Mouse (Mus musculus) intestine, embryonic 14.5 days (tissue): Measurements from ENCODE around the gene Katnbl1. TPM values are rescaled to one million over a fixed set of nuclear protein-coding genes. Genes with fewer than 3 reads are reported as not detected.
"Not testable (repeated sequence)": the region's sequence is repeated elsewhere in the genome, so short reads cannot be mapped to it uniquely, and the experiment has no call there.

Experiments used
- ATAC-seq: fragments of 200-750 bp; cut with Nextera tagmentation; replicated peaks from 2 replicates; pipeline ENCODE4 v1.8.0; 2017; ENCODE audit warnings: low read depth, moderate number of reproducible peaks, moderate TSS enrichment, moderate library complexity; ENCODE audit not compliant: low FRiP score, low TSS enrichment
- DNase-seq: peaks from one replicate; pipeline ENCODE4 v3.0.0-alpha.2; 2018; ENCODE audit warnings: low spot score
- H3K27ac ChIP-seq: fragments of 300-500 bp; sonication (generic); 2 replicates; pipeline ENCODE4 v1.5.1; 2014; ENCODE audit warnings: low read depth, mild to moderate bottlenecking, control low read depth
- H3K27me3 ChIP-seq: fragments of 300-500 bp; sonication (generic); replicated peaks from 2 replicates; pipeline ENCODE4 v1.6.1; 2014; ENCODE audit warnings: low read length, control low read depth; ENCODE audit not compliant: control insufficient read depth, insufficient read depth
- H3K36me3 ChIP-seq: fragments of 300-500 bp; sonication (generic); 2 replicates; pipeline ENCODE4 v1.6.1; 2014; ENCODE audit warnings: low read length, control low read depth; ENCODE audit not compliant: control insufficient read depth, insufficient read depth
- H3K4me1 ChIP-seq: fragments of 300-500 bp; sonication (generic); replicated peaks from 2 replicates; pipeline ENCODE4 v1.6.1; 2014; ENCODE audit warnings: low read length, control low read depth, mixed read lengths; ENCODE audit not compliant: control insufficient read depth, insufficient read depth
- H3K4me2 ChIP-seq: fragments of 300-500 bp; sonication (generic); 2 replicates; pipeline ENCODE4 v1.6.1; 2014; ENCODE audit warnings: low read length
- H3K4me3 ChIP-seq: fragments of 300-500 bp; sonication (generic); 2 replicates; pipeline ENCODE4 v1.5.1; 2014; ENCODE audit warnings: low read depth, low read length, control low read depth, mixed read lengths
- H3K9ac ChIP-seq: fragments of 300-500 bp; sonication (generic); 2 replicates; pipeline ENCODE4 v1.6.1; 2014; ENCODE audit warnings: mild to moderate bottlenecking, low read length
- H3K9me3 ChIP-seq: fragments of 300-500 bp; sonication (generic); 2 replicates; pipeline ENCODE4 v1.6.1; 2016; ENCODE audit warnings: low read length, control low read depth; ENCODE audit not compliant: control insufficient read depth
- WGBS: fragments of 180-500 bp; shearing (Covaris S2); extraction: QIAGEN DNeasy Blood & Tissue Kit; methylation state at CpG from one replicate; pipeline ENCODE4 v1.1.7; 2014; 5-methylcytosine and 5-hydroxymethylcytosine counted together
- polyA plus RNA-seq: library from polyadenylated mRNA; unstranded; fragments of >200 nt; fragmentation: Nextera tagmentation; extraction: Ambion mirVana; gene quantifications from 2 replicates; pipeline ENCODE4 v1.2.1, GENCODE M21; 2014

The Katnbl1 gene
- polyA plus RNA-seq, 1 experiment from 2014 or later, result 41.3 TPM

- H3K4me1 ChIP-seq, result 0 out of 2 replicates have a peak, but pooled peaks cover 7% of the 10 kb centered on the region
- H3K27me3 ChIP-seq, result no peaks in the 10 kb centered on the region
- no peak overlapping the region for H3K27ac ChIP-seq
- DNase-seq (no peak), ATAC-seq (no peak)
- no peak overlapping the region for H3K4me3 ChIP-seq
- H3K9ac ChIP-seq, result no peak overlapping the region
- no peak overlapping the region for H3K4me2 ChIP-seq
- H3K9me3 ChIP-seq, result no peaks in the 10 kb centered on the region
- WGBS, result 95% methylated on average over 1 of the region's 1 CpGs
- no peaks in the 10 kb centered on the region for H3K36me3 ChIP-seq
These were observed 2.2 kb downstream of the Katnbl1 start for GRCm38 (mm10) chr2:112381219-112381618.

GRCm38 (mm10) chr2:112390843-112391242, 11.8 kb downstream of the Katnbl1 start:
- no peak overlapping the region for H3K9ac ChIP-seq
- whole genome bisulfite sequencing, result 90% methylated on average over 5 of the region's 5 CpGs
- H3K27ac ChIP-seq, result no peak overlapping the region
- H3K9me3 ChIP-seq, result no peaks in the 10 kb centered on the region
- no peaks in the 10 kb centered on the region for H3K27me3 ChIP-seq
- H3K4me3 ChIP-seq, result no peak overlapping the region
- H3K4me1 ChIP-seq, result no peaks in the 10 kb centered on the region
- no peak overlapping the region for H3K4me2 ChIP-seq
- no peaks in the 10 kb centered on the region for H3K36me3 ChIP-seq
- no peak for ATAC-seq
- DNase-seq, result no peak

GRCm38 (mm10) chr2:112391346-112392000, 12.5 kb downstream of the Katnbl1 start:
- DNase-seq (no peak), ATAC-seq (no peak)
- Histone ChIP-seq H3K27me3 (no peaks in the 10 kb centered on the region), H3K4me2 (no peak overlapping the region), H3K4me3 (no peak overlapping the region), H3K27ac (no peak overlapping the region), H3K9ac (no peak overlapping the region), H3K36me3 (no peaks in the 10 kb centered on the region), H3K9me3 (no peaks in the 10 kb centered on the region), H3K4me1 (no peaks in the 10 kb centered on the region)
- 88% methylated on average over 4 of the region's 4 CpGs for WGBS

- DNase-seq (no peak), ATAC-seq (no peak)
- no peak overlapping the region for H3K9ac ChIP-seq
- H3K4me3 ChIP-seq, result no peak overlapping the region
- H3K4me1 ChIP-seq, result no peaks in the 10 kb centered on the region
- H3K27me3 ChIP-seq, result no peaks in the 10 kb centered on the region
- no peaks in the 10 kb centered on the region for H3K9me3 ChIP-seq
- no peaks in the 10 kb centered on the region for H3K36me3 ChIP-seq
- H3K27ac ChIP-seq, result no peak overlapping the region
- H3K4me2 ChIP-seq, result no peak overlapping the region
- 94% methylated on average over 1 of the region's 1 CpGs for WGBS
These were observed 13.7 kb downstream of the Katnbl1 start for GRCm38 (mm10) chr2:112392689-112393088.

GRCm38 (mm10) chr2:112393958-112394357, 14.9 kb downstream of the Katnbl1 start:
- no peaks in the 10 kb centered on the region for H3K9me3 ChIP-seq
- H3K9ac ChIP-seq, result no peak overlapping the region
- no peak overlapping the region for H3K4me2 ChIP-seq
- no peaks in the 10 kb centered on the region for H3K4me1 ChIP-seq
- DNase-seq, result no peak
- H3K27me3 ChIP-seq, result no peaks in the 10 kb centered on the region
- H3K27ac ChIP-seq, result no peak overlapping the region
- ATAC-seq, result no peak
- H3K36me3 ChIP-seq, result no peaks in the 10 kb centered on the region
- no peak overlapping the region for H3K4me3 ChIP-seq

GRCm38 (mm10) chr2:112396649-112397048, 17.6 kb downstream of the Katnbl1 start:
- Histone ChIP-seq H3K4me1 (no peaks in the 10 kb centered on the region), H3K9me3 (no peaks in the 10 kb centered on the region), H3K9ac (no peak overlapping the region), H3K27me3 (no peaks in the 10 kb centered on the region), H3K4me3 (no peak overlapping the region), H3K4me2 (no peak overlapping the region), H3K27ac (no peak overlapping the region), H3K36me3 (no peaks in the 10 kb centered on the region)
- no peak for DNase-seq
- no peak for ATAC-seq
- 59% methylated on average over 1 of the region's 1 CpGs for WGBS

GRCm38 (mm10) chr2:112407030-112407429, 28.0 kb downstream of the Katnbl1 start:
- WGBS, result 69% methylated on average over 3 of the region's 3 CpGs
- DNase-seq (no peak), ATAC-seq (no peak)
- H3K9me3 ChIP-seq, result no peaks in the 10 kb centered on the region
- H3K4me2 ChIP-seq, result no peak overlapping the region
- no peak overlapping the region for H3K4me3 ChIP-seq
- H3K36me3 ChIP-seq, result peaks cover 46% of the 10 kb centered on the region
- H3K27ac ChIP-seq, result no peak overlapping the region
- no peak overlapping the region for H3K9ac ChIP-seq
- H3K27me3 ChIP-seq, result no peaks in the 10 kb centered on the region
- no peaks in the 10 kb centered on the region for H3K4me1 ChIP-seq

GRCm38 (mm10) chr2:112425308-112425707, 46.3 kb downstream of the Katnbl1 start:
- Histone ChIP-seq H3K36me3 (no peaks in the 10 kb centered on the region), H3K4me2 (no peak overlapping the region), H3K9me3 (no peaks in the 10 kb centered on the region), H3K27ac (no peak overlapping the region), H3K4me1 (no peaks in the 10 kb centered on the region), H3K4me3 (no peak overlapping the region), H3K9ac (no peak overlapping the region), H3K27me3 (no peaks in the 10 kb centered on the region)
- ATAC-seq, result no peak
- DNase-seq, result no peak
- 79% methylated on average over 3 of the region's 3 CpGs for WGBS

- not testable (repeated sequence) for H3K27me3 ChIP-seq
These were observed 49.5 kb downstream of the Katnbl1 start for GRCm38 (mm10) chr2:112428534-112428933.

More at GRCm38 (mm10) chr2:112428534-112428933, 49.5 kb downstream of the Katnbl1 start:
- ATAC-seq, H3K36me3 ChIP-seq, H3K4me1 ChIP-seq, H3K9ac ChIP-seq, H3K4me3 ChIP-seq, H3K27ac ChIP-seq, H3K4me2 ChIP-seq, H3K9me3 ChIP-seq, DNase-seq: not testable (repeated sequence)
- whole genome bisulfite sequencing, result over 99% methylated on average over 3 of the region's 3 CpGs
